Mouse (Mus musculus) MEL (cell line): ENCODE measurements around the gene Anapc15-ps. TPM values are rescaled to one million over a fixed set of nuclear protein-coding genes. Genes with fewer than 3 reads are reported as not detected.

Experiments used
- DNase-seq: peaks from one replicate; pipeline ENCODE4 v3.0.0; 2011; ENCODE audit warnings: low read depth, low spot score
- H3K27ac ChIP-seq: 2 replicates; pipeline ENCODE4 v1.5.1; 2012; ENCODE audit warnings: low read depth, mild to moderate bottlenecking, control low read depth, low read length, moderate library complexity; ENCODE audit not compliant: control insufficient read depth
- H3K27me3 ChIP-seq, 2 experiments: fragments of 150-350 bp in 1 of 2; sonication (generic) in 1 of 2; 2 replicates each; pipeline ENCODE4 v1.6.1; 2012; ENCODE audit warnings: low read length in 2 of 2, mild to moderate bottlenecking in 2 of 2, improper control_type of control experiment in 1 of 2, moderate library complexity in 1 of 2; ENCODE audit not compliant: insufficient read depth in 2 of 2, control insufficient read depth in 1 of 2
- H3K36me3 ChIP-seq, 2 experiments: 2 replicates each; pipeline ENCODE4 v1.6.1; 2012 to 2014; ENCODE audit warnings: low read length in 2 of 2, improper control_type of control experiment in 1 of 2, inconsistent platforms in 1 of 2, mild to moderate bottlenecking in 1 of 2; ENCODE audit not compliant: insufficient read depth in 2 of 2, control insufficient read depth in 1 of 2
- H3K4me1 ChIP-seq, 2 experiments: fragments of 150-350 bp in 1 of 2; sonication (generic) in 1 of 2; 2 replicates each; pipeline ENCODE4 v1.6.1; 2012; ENCODE audit warnings: low read length in 2 of 2, improper control_type of control experiment in 1 of 2, mild to moderate bottlenecking in 1 of 2; ENCODE audit not compliant: insufficient read depth in 2 of 2, control insufficient read depth in 1 of 2
- H3K4me3 ChIP-seq, 2 experiments: fragments of 150-350 bp in 1 of 2; sonication (generic) in 1 of 2; 2 replicates each; pipeline ENCODE4 v1.5.1; 2012; ENCODE audit warnings: low read depth in 2 of 2, low read length in 2 of 2, mild to moderate bottlenecking in 2 of 2, moderate library complexity in 2 of 2, control low read depth in 1 of 2, improper control_type of control experiment in 1 of 2; ENCODE audit not compliant: control insufficient read depth in 1 of 2, insufficient read depth in 1 of 2
- H3K79me2 ChIP-seq: 2 replicates; pipeline ENCODE4 v1.6.1; 2012; ENCODE audit warnings: mild to moderate bottlenecking, low read length, moderate library complexity; ENCODE audit not compliant: control insufficient read depth, poor library complexity, insufficient read depth
- H3K9ac ChIP-seq: 2 replicates; pipeline ENCODE4 v1.6.1; 2012; ENCODE audit warnings: low read depth, mild to moderate bottlenecking, control low read depth, low read length, moderate library complexity; ENCODE audit not compliant: control insufficient read depth, poor library complexity, severe bottlenecking
- H3K9me3 ChIP-seq: fragments of 150-350 bp; sonication (generic); replicated peaks from 2 replicates; pipeline ENCODE4 v1.6.1; 2012; ENCODE audit warnings: mild to moderate bottlenecking, low read length, improper control_type of control experiment, moderate library complexity; ENCODE audit not compliant: insufficient read depth
- CHD2 ChIP-seq: IDR thresholded peaks from 2 replicates; pipeline ENCODE4 v1.6.1; 2011; ENCODE audit warnings: low read length, improper control_type of control experiment
- E2F4 ChIP-seq: IDR thresholded peaks from 2 replicates; pipeline ENCODE4 v1.6.1; 2011; ENCODE audit warnings: low read depth, low read length, improper control_type of control experiment, borderline replicate concordance
- ELF1 ChIP-seq: IDR thresholded peaks from 2 replicates; pipeline ENCODE4 v1.6.1; 2014; ENCODE audit warnings: low read depth, mild to moderate bottlenecking, inconsistent platforms, low read length, improper control_type of control experiment, moderate library complexity
- EP300 ChIP-seq, 2 experiments: IDR thresholded peaks; 2 replicates each; pipeline ENCODE4 v1.6.1; 2011; ENCODE audit warnings: improper control_type of control experiment in 2 of 2, low read length in 2 of 2, low read depth in 1 of 2, mild to moderate bottlenecking in 1 of 2
- ETS1 ChIP-seq: IDR thresholded peaks from 2 replicates; pipeline ENCODE4 v1.6.1; 2012; ENCODE audit warnings: low read depth, mild to moderate bottlenecking, inconsistent platforms, low read length, improper control_type of control experiment, moderate library complexity
- JUND ChIP-seq: IDR thresholded peaks from 2 replicates; pipeline ENCODE4 v1.6.1; 2011; ENCODE audit warnings: low read depth, mild to moderate bottlenecking, improper control_type of control experiment, low read length
- MAZ ChIP-seq: IDR thresholded peaks from 2 replicates; pipeline ENCODE4 v1.6.1; 2012; ENCODE audit warnings: low read depth, mild to moderate bottlenecking, inconsistent platforms, low read length, improper control_type of control experiment
- MXI1 ChIP-seq: IDR thresholded peaks from 2 replicates; pipeline ENCODE4 v1.6.1; 2011; ENCODE audit warnings: mild to moderate bottlenecking, low read depth, low read length, improper control_type of control experiment
- MYB ChIP-seq: IDR thresholded peaks from 2 replicates; pipeline ENCODE4 v1.6.1; 2011; ENCODE audit warnings: mild to moderate bottlenecking, low read depth, low read length, improper control_type of control experiment
- NELFE ChIP-seq: IDR thresholded peaks from 2 replicates; pipeline ENCODE4 v1.6.1; 2011; ENCODE audit warnings: low read depth, low read length, improper control_type of control experiment
- POLR2AphosphoS5 ChIP-seq: IDR thresholded peaks from 2 replicates; pipeline ENCODE4 v1.6.1; 2012; ENCODE audit warnings: low read depth, borderline replicate concordance, mild to moderate bottlenecking, inconsistent platforms, low read length, moderate library complexity, mixed read lengths
- TAL1 ChIP-seq: IDR thresholded peaks from 2 replicates; pipeline ENCODE4 v1.6.1; 2012; ENCODE audit warnings: mild to moderate bottlenecking, inconsistent platforms, low read length, moderate library complexity, mixed read lengths
- TCF12 ChIP-seq: IDR thresholded peaks from 2 replicates; pipeline ENCODE4 v1.6.1; 2014; ENCODE audit warnings: low read depth, mild to moderate bottlenecking, inconsistent platforms, low read length, improper control_type of control experiment, moderate library complexity
- ZC3H11A ChIP-seq: IDR thresholded peaks from 2 replicates; pipeline ENCODE4 v1.6.1; 2012; ENCODE audit warnings: low read depth, mild to moderate bottlenecking, inconsistent platforms, low read length, improper control_type of control experiment
- ZNF384 ChIP-seq: IDR thresholded peaks from 2 replicates; pipeline ENCODE4 v1.6.1; 2012; ENCODE audit warnings: low read depth, mild to moderate bottlenecking, inconsistent platforms, low read length, improper control_type of control experiment
- polyA plus RNA-seq, 2 experiments: library from polyadenylated mRNA; stranded (reverse) in 1 of 2; unstranded in 1 of 2; fragments of >175 nt in 1 of 2; fragments of >200 nt in 1 of 2; gene quantifications; 2 replicates each; pipeline versions ENCODE4 v1.2.1 to v1.2.4; 2012; ENCODE audit warnings: low replicate concordance in 2 of 2, low read depth in 1 of 2; ENCODE audit not compliant: insufficient read length in 2 of 2, insufficient read depth in 1 of 2, missing spikeins in 1 of 2
- total RNA-seq: library from RNA; depleted of rRNA; stranded (reverse); fragments of 300-350 nt; gene quantifications from 2 replicates; pipeline ENCODE4 v1.2.3, GENCODE M21; 2012

The Anapc15-ps gene
- total and polyA plus RNA-seq, 3 experiments, result 0.31 TPM; not detected in 2

DNA sequence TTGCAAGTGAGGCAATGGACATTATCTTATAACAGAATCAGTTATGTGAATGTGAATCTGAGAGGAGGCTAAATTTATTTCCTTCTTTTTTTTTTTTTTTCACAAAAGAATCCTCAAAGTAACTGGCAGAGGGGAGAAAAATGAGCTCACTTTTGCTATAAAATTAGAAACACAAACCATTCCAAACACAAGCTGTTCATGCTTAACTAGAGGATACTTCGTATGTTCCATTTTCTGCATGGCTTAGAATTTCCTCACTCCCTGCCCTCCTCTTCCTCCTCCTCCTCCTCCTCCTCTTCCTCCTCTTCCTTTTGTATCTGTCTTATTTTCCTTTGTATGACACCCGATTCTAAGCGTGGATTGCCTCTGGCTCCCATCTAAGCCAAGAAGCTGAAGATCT, 32.5 kb upstream of the Anapc15-ps start:
- Histone ChIP-seq H3K4me3 (no peak overlapping the region), H3K9me3 (no peaks in the 10 kb centered on the region), H3K79me2 (no peaks in the 10 kb centered on the region), H3K9ac (no peak overlapping the region), H3K36me3 (no peaks in the 10 kb centered on the region), H3K4me1 (no peaks in the 10 kb centered on the region), H3K27ac (no peak overlapping the region), H3K27me3 (no peaks in the 10 kb centered on the region; a peak in 1 of 4 replicates)
- DNase-seq, result no peak
- TF ChIP-seq TAL1 (no peak), TCF12 (no peak), ZNF384 (no peak), MAZ (no peak), ZC3H11A (no peak), ETS1 (no peak), JUND (no peak), ELF1 (no peak), EP300 (IDR thresholded peaks at IDR 0.05; ENCODE audit: low read depth in 1 of 2, low read length in 2 of 2) (no peak), MXI1 (no peak), E2F4 (no peak)

DNA sequence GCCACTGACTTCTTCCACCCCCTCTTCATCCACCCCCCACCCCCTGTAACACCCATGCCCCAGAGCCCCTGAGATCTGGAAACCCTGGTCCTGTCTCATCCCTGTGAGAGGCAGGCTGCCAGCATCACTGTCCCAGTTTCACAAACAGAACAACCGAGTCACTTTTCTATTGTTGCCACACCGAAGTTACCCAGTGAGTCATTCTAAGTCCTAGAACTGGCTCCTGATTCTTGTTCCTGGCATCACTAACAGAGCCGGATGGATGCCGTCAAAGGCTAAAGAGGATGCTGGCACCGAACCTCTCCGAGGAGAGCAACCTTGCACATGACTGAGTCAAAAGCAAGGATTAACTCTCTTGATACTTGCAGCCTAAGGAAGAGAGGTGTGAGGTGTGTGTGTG, 31.6 kb upstream of the Anapc15-ps start:
- TF ChIP-seq MYB (no peak), NELFE (no peak), CHD2 (no peak), EP300 (IDR thresholded peaks at IDR 0.05; ENCODE audit: low read depth in 1 of 2, low read length in 2 of 2) (no peak), TCF12 (no peak), ELF1 (no peak)
- no peaks in the 10 kb centered on the region for H3K36me3 ChIP-seq
- H3K4me1 ChIP-seq, result no peaks in the 10 kb centered on the region
- no peak for DNase-seq
- no peak overlapping the region for H3K9ac ChIP-seq
- no peaks in the 10 kb centered on the region for H3K9me3 ChIP-seq
- H3K27ac ChIP-seq, result no peak overlapping the region
- H3K79me2 ChIP-seq, result no peaks in the 10 kb centered on the region
- no peaks in the 10 kb centered on the region; a peak in 1 of 4 replicates for H3K27me3 ChIP-seq
- H3K4me3 ChIP-seq, result no peak overlapping the region

GRCm38 (mm10) chr10:95703730-95704129, 30.5 kb upstream of the Anapc15-ps start:
- Histone ChIP-seq H3K4me3 (no peak overlapping the region), H3K79me2 (no peaks in the 10 kb centered on the region), H3K27ac (no peak overlapping the region), H3K36me3 (no peaks in the 10 kb centered on the region), H3K9ac (no peak overlapping the region), H3K9me3 (no peaks in the 10 kb centered on the region), H3K4me1 (no peaks in the 10 kb centered on the region)
- DNase-seq, result no peak
- TF ChIP-seq POLR2AphosphoS5 (no peak), ZC3H11A (no peak), MYB (no peak)
- TF ChIP-seq, all 39 proteins: peak for 0
- no peaks in the 10 kb centered on the region; a peak in 1 of 4 replicates for H3K27me3 ChIP-seq
